In the genomic region with DNA sequence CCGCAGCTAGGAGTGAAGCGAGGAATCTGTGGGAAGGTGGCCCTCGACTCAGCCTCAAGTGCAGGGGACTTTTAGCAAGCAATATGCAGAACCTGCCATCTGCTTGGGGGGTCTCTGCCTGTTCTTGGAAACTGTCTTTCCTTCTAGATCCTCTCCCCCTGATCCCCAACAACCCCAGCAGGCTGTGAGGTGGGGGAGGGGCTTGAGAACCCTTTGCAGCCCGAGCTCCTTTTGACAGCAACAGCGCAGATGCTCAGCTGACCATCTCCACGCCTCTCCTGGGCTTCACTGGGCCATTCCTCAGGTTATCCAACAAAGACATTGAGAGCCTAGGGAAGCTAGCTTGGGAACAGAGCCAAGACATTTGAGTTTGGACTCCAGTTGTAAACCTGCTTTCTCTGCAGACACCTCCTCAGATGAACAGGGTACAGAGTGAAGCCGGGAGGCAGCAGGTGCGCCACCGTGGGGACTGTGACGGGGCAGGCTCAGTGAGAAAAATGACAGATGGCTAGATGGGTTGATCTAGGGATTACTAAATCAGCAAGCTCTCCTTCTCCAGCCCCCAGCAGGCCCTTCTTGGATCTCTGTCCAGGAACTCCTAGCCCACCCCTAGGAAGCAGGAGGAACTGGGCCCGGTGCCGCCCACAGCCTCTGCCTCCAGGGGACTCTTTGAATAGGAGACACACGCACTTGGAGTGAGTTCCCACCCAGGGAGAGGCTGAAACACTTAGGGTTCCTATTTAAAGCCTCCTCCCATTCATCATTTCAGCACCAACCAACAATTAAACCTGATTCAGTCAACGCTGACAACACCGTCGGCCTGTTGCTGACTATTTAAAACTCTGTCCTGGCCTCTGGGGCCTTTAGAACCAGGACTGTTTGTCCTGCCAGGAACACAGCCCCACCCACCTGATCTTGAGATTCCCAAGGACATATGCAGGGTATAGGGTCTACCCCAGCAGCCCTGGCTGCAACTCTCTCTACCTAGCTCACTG, we compare ENCODE assay signal across 8 mouse cellular contexts.
DNase-seq lines count a peak whose midpoint lies in the region; ATAC-seq lines count a peak whose summit lies in the region.

No protein-coding gene starts in this region.

- H3K27ac ChIP-seq in heart, embryonic 10.5 days: peak overlapping the region; percentile 47; the same call in 1 of the 2 replicates
- no peak overlapping the region for H3K27ac ChIP-seq in midbrain, embryonic 13.5 days

- H3K9me3 ChIP-seq in heart, embryonic 10.5 days: no peaks in the 10 kb centered on the region
- H3K9me3 ChIP-seq in midbrain, embryonic 13.5 days: 0 out of 2 replicates have a peak, but pooled peaks cover 7% of the 10 kb centered on the region

- H3K4me2 ChIP-seq in midbrain, embryonic 13.5 days (replicated peaks): no peak overlapping the region

- H3K9ac ChIP-seq in midbrain, embryonic 13.5 days (replicated peaks): no peak overlapping the region

- peaks cover 40% of the 10 kb centered on the region for H3K4me1 ChIP-seq in heart, embryonic 10.5 days
- H3K4me1 ChIP-seq in midbrain, embryonic 13.5 days (replicated peaks): peaks cover 12% of the 10 kb centered on the region

- peaks cover 3% of the 10 kb centered on the region; the same call in 1 of the 2 replicates for H3K27me3 ChIP-seq in heart, embryonic 10.5 days (ENCODE audit: insufficient read depth, poor library complexity, severe bottlenecking)
- H3K27me3 ChIP-seq in midbrain, embryonic 13.5 days: no peaks in the 10 kb centered on the region

- peak; percentile 17 to 31 for DNase-seq in layer of hippocampus, postnatal 10 days (ENCODE audit: low spot score in 2 of 2)
- no peak for DNase-seq in layer of hippocampus, adult 9-11 months
- peak; percentile 57 for DNase-seq in cerebellum, adult 9-10 months
- DNase-seq in heart, embryonic 10.5 days (ENCODE audit: low spot score): no peak
- DNase-seq in thymus, postnatal 14 days: peak; percentile 76
- no peak for DNase-seq in lung, postnatal 10 days

- H3K4me3 ChIP-seq in heart, embryonic 10.5 days: no peak overlapping the region
- H3K4me3 ChIP-seq in midbrain, embryonic 13.5 days (replicated peaks): no peak overlapping the region

- WGBS in heart, embryonic 10.5 days: 45% methylated on average over 16 of the region's 16 CpGs
- WGBS in midbrain, embryonic 13.5 days: 44% methylated on average over 16 of the region's 16 CpGs

- H3K36me3 ChIP-seq in heart, embryonic 10.5 days: no peaks in the 10 kb centered on the region
- no peaks in the 10 kb centered on the region for H3K36me3 ChIP-seq in midbrain, embryonic 13.5 days

- ATAC-seq in midbrain, embryonic 13.5 days: peak; percentile 58; the same call in 1 of the 2 replicates
- ATAC-seq in granulocyte monocyte progenitor cell, adult 5-6 weeks (replicated peaks; ENCODE audit: poor library complexity, severe bottlenecking): no peak

Comparison
In these comparisons a context has a peak if more than half of its experiments do, and no peak if none do; other contexts are left out.
1. DNase-seq: peak in layer of hippocampus, postnatal 10 days (2 of 2), cerebellum, adult 9-10 months (single experiment) and thymus, postnatal 14 days (single experiment); none in layer of hippocampus, adult 9-11 months (single experiment), heart, embryonic 10.5 days (single experiment) and lung, postnatal 10 days (single experiment).